Mouse (Mus musculus): Measurements from ENCODE around the gene Cldn15.

DNA sequence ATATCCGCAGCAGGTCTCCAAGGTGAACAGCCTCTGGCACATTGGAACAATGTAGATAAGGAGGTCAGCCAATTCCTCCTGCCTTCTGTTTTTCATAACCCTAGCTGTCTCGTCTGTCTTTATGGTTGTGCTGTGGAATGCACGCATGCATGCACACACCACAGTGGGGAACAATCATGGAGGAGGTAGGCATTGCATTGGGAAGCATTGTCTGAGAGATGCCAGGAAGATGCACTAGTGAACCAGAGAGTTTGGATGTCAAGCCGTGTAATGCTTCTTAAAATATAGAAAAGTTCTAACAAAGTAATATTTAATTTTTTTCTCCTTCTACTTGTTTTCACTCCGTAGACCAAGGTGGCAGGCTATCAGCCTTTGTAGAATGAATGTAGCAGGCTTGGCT, 33.5 kb upstream of the Cldn15 start:
- TF ChIP-seq POLR2A (IDR thresholded peaks at IDR 0.05; ENCODE audit: insufficient read depth, low read depth, low read length) (no peak), CTCF (IDR thresholded peaks at IDR 0.05) (no peak)

All from heart, adult 2 months (tissue).